Mouse (Mus musculus) gastrocnemius, adult 2 months (tissue): ENCODE measurements around the gene Hnf1a. TPM values are rescaled to one million over a fixed set of nuclear protein-coding genes. Genes with fewer than 3 reads are reported as not detected.
"Not testable (repeated sequence)": the region's sequence is repeated elsewhere in the genome, so short reads cannot be mapped to it uniquely, and the experiment has no call there.

Source experiments
- DNase-seq: peaks from one replicate; pipeline ENCODE4 v3.0.0; 2022
- H3K27ac ChIP-seq: fragments of 200-600 bp; 2 replicates; pipeline ENCODE4 v1.8.1; 2022; ENCODE audit warnings: mild to moderate bottlenecking
- H3K4me3 ChIP-seq: fragments of 200-600 bp; 2 replicates; pipeline ENCODE4 v1.8.1; 2022; ENCODE audit warnings: mild to moderate bottlenecking, moderate library complexity
- CTCF ChIP-seq: fragments of 200-600 bp; IDR thresholded peaks from 2 replicates; pipeline ENCODE4 v1.8.1; 2022; ENCODE audit warnings: antibody characterized with exemption, mild to moderate bottlenecking, moderate library complexity
- intact Hi-C: fragments of 180-260 bp; cut with DNase I; formaldehyde crosslinking; loops from one replicate; pipeline ENCODE4 v1.15.1; 2025
- total RNA-seq, 2 experiments: library from RNA; stranded (reverse); gene quantifications; 2 replicates each; pipeline ENCODE4 v1.2.3; 2021

The Hnf1a gene
- total RNA-seq, 2 experiments from 2014 or later: not detected

DNA sequence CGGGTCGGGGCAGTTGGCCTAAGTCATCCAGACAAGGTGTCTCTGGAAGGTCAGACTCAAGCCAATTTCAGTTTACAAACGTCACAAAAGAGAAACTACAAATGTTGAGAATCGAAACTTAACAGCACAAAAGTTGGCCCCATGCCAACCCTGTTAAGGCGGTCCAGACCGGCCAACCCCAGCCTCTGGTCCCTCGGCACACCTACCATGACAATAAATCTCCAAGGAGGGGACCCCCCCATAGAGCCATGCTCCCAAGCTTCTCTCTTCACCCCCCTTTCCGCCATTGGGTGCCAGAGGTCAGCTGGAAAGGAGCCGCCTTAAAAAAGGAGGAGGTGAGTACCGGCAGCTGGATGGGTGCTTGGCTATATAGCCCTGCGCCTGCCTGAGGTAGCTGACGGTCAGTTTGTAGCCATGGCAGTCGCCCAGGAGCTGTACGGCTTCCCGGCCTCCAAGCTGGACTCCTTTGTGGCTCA, 47.9 kb downstream of the Hnf1a start, which contains the start of gene Oasl1:
Oasl1 (plus strand) TSS at position 243 of the 476 bp plus-strand sequence.
- intact Hi-C loops: no loop called here
- peak within 1 kb of the TSS; percentile 76 for H3K4me3 ChIP-seq
- TF ChIP-seq CTCF: no peak
- peak within 1 kb of the TSS; percentile 65 for H3K27ac ChIP-seq
- peak; percentile 81 for DNase-seq

- Histone ChIP-seq H3K27ac (no peak overlapping the region), H3K4me3 (peak overlapping the region; percentile 76; the same call in 1 of the 2 replicates)
- no peak for DNase-seq
- intact Hi-C loops: no loop called here
- no peak for TF ChIP-seq CTCF
These were observed 48.5 kb downstream of the Hnf1a start for GRCm38 (mm10) chr5:114922366-114922731.

GRCm38 (mm10) chr5:114921551-114922365, 49.1 kb downstream of the Hnf1a start:
- no peak for DNase-seq
- no peak overlapping the region for H3K27ac ChIP-seq
- intact Hi-C loops: no loop called here

GRCm38 (mm10) chr5:114917357-114917756, 53.5 kb downstream of the Hnf1a start:
- intact Hi-C loops, DNase-seq, H3K27ac ChIP-seq, H3K4me3 ChIP-seq: not testable (repeated sequence)

More at GRCm38 (mm10) chr5:114921551-114922365, 49.1 kb downstream of the Hnf1a start:
- no peak overlapping the region for H3K4me3 ChIP-seq
- TF ChIP-seq CTCF: no peak

GRCm38 (mm10) chr5:114916777-114917176, 54.1 kb downstream of the Hnf1a start:
- intact Hi-C loops: no loop called here
- Histone ChIP-seq H3K4me3 (no peak overlapping the region), H3K27ac (no peak overlapping the region)
- TF ChIP-seq CTCF: no peak
- no peak for DNase-seq

DNA sequence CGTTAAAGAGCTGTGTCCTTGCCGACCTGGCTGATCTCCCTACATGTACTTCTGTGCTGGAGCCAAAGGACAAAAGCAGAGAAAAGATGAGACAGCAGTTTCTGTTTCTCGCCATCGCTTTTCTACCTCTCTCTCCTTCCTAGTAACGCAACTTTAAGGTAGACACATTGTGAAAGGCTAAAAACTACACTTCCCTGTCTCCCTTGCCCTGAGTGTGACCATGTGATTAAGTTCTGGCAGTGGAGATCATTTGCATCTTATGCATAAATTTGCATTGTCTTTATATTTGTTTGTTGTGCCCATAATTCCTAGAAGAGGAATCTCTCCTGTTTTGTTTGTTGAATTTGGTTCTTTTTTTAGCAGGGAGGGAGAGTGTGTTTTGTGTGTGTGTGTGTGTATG, 55.0 kb downstream of the Hnf1a start:
- no peak for TF ChIP-seq CTCF
- intact Hi-C loops: no loop called here
- no peak for DNase-seq
- no peak overlapping the region for H3K27ac ChIP-seq
- H3K4me3 ChIP-seq: no peak overlapping the region

GRCm38 (mm10) chr5:114914855-114915254, 56.0 kb downstream of the Hnf1a start:
- no peak for DNase-seq
- H3K27ac ChIP-seq: no peak overlapping the region
- intact Hi-C loops: no loop called here
- TF ChIP-seq CTCF: no peak
- no peak overlapping the region for H3K4me3 ChIP-seq

DNA sequence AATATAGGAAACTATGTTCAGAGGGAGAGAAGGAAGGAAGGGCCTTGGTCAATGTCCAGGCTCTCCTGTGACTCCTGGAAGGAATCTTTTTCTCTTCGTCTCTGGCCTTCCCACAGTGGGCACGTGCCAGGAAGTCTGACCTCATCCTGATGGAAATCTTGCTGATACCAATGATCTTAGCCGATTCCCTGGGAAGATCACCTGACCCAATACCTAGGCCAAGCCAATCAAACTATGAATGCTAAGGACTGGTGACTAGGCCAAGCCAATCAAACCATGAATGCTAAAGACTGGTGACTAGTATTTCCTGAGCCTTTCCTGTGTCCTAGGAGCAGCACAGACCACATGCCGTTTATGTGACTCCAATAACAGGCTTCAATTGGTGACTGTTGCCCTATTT, 57.2 kb downstream of the Hnf1a start:
- Histone ChIP-seq H3K4me3 (no peak overlapping the region), H3K27ac (no peak overlapping the region)
- intact Hi-C loops: no loop called here
- DNase-seq: no peak
- TF ChIP-seq CTCF: no peak

DNA sequence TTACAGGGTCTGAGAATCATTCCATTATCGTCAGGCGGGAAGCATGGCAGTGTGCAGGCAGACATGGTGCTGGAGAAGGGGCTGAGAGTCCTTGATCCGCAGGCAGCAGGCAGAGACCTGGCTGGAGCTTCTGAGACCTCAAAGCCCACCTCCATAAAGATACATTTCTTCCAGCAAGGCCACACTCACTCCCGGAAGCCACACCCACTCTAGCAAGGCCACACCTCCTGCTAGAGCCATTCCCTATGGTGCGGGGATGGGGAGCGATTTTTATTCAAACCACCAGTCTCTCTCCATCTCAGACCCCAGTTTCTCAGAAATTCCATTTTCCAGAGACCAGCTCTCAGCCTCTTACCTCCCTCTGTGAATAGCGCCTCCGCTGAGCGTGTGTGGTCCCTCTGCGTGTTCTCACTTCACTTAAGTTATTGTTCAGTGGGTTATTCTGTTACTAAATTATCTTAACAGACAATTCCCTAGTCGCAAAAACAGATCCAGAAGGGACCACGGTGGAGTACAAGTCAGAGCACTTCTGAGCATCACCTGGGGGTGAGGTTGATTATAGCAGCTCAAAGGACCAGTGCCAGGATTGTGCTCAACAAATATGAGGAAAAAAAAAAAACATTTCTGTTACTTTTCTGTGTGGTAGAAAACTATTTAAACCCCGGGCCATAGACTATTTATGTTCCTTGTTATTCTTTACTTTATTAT, 62.1 kb downstream of the Hnf1a start:
- DNase-seq: no peak
- Histone ChIP-seq H3K27ac (no peak overlapping the region), H3K4me3 (no peak overlapping the region)
- intact Hi-C loops: no loop called here
- no peak for TF ChIP-seq CTCF

DNA sequence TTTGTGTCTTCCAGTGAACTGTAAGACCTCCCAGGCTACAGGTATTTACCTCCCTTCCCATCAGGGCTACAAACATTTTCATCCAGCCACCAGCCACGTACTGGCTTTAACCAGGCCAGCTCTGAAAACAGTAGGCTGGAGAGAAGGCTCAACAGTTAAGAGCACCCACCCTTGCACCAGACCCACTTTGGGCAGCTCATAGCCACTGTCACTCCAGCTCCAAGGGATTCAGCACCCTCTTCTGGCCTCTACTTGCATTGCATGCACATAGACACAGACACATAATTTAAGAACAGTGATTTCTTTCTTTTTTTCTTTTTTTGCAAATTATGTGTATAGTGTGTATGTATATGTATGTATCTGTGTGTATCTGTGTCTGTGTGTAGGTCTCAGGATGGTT, 68.5 kb downstream of the Hnf1a start:
- DNase-seq: no peak
- TF ChIP-seq CTCF: peak; percentile 66
- intact Hi-C loops: no loop called here
- H3K4me3 ChIP-seq: no peak overlapping the region
- no peak overlapping the region for H3K27ac ChIP-seq

Other genes with a start within 250 kb of the Hnf1a start
- gene Ankrd13a, start 196.4 kb downstream of the Hnf1a start, total RNA-seq: 10 to 100 TPM; 15.4 to 19.6 TPM
- gene Git2, start 195.6 kb downstream of the Hnf1a start, total RNA-seq: 10 to 100 TPM; 17.3 to 20.1 TPM
- 1 to 10 TPM; 3.9 to 4.6 TPM for gene 1500011B03Rik, start 147.6 kb downstream of the Hnf1a start, total RNA-seq
- gene 4930519G04Rik, start 117.4 kb downstream of the Hnf1a start, total RNA-seq: not detected
- gene Gm9936, start 112.4 kb downstream of the Hnf1a start, total RNA-seq: not detected
- gene Oasl2, start 74.2 kb downstream of the Hnf1a start, total RNA-seq: 1 to 10 TPM; 1.1 to 2.0 TPM
- under 1 TPM in 1 of 2 experiments, not detected in 1; 0.64 TPM for gene Oasl1, start 47.9 kb downstream of the Hnf1a start, total RNA-seq
- gene 2210016L21Rik, start 28.9 kb downstream of the Hnf1a start, total RNA-seq: 10 to 100 TPM; 24.7 to 26.6 TPM
- 10 to 100 TPM; 20.1 to 20.8 TPM for gene Sppl3, start 40.0 kb upstream of the Hnf1a start, total RNA-seq
- not detected for gene Gm10401, start 127.2 kb upstream of the Hnf1a start, total RNA-seq
- gene Acads, start 148.3 kb upstream of the Hnf1a start, total RNA-seq: 10 to 100 TPM; 49.9 to 81.7 TPM
- 10 to 100 TPM; 11.8 to 15.7 TPM for gene Unc119b, start 163.9 kb upstream of the Hnf1a start, total RNA-seq
- 100 to 1,000 TPM; 138 to 200 TPM for gene Mlec, start 187.1 kb upstream of the Hnf1a start, total RNA-seq
- 1 to 10 TPM in 1 of 2 experiments, under 1 TPM in 1; 0.79 to 1.5 TPM for gene Cabp1, start 223.3 kb upstream of the Hnf1a start, total RNA-seq